Mouse (Mus musculus) stomach, postnatal 0 days (tissue): Measurements from ENCODE around the gene Usp4.

ENCODE experiments used
- CTCF ChIP-seq: IDR thresholded peaks from 2 replicates; pipeline ENCODE4 v1.5.1; 2016; ENCODE audit warnings: antibody characterized with exemption, low read depth, mild to moderate bottlenecking, moderate library complexity
- EP300 ChIP-seq: optimal IDR thresholded peaks from 2 replicates; pipeline ENCODE3; 2016; ENCODE audit warnings: antibody characterized with exemption

GRCm38 (mm10) chr9:108347540-108348289 lies at the start of gene Usp4:
- TF ChIP-seq CTCF (no peak), EP300 (no peak)
